Mouse (Mus musculus): ENCODE measurements around the gene Magi1. TPM values are rescaled to one million over a fixed set of nuclear protein-coding genes. Genes with fewer than 3 reads are reported as not detected.
A peak's percentile ranks its signal among the peaks of the same experiment; 100 is the strongest.

Gene Magi1
- polyA plus RNA-seq, 1 experiment from 2014 or later: 39.1 TPM

- WGBS: 89% methylated on average over 1 of the region's 1 CpGs
- no peak overlapping the region for H3K9ac ChIP-seq
- H3K9me3 ChIP-seq (replicated peaks): no peaks in the 10 kb centered on the region
- H3K27ac ChIP-seq: no peak overlapping the region
- H3K36me3 ChIP-seq (ENCODE audit: poor library complexity, severe bottlenecking): peaks cover 20% of the 10 kb centered on the region
- H3K4me1 ChIP-seq: peaks cover 22% of the 10 kb centered on the region
- H3K27me3 ChIP-seq: no peaks in the 10 kb centered on the region
- ATAC-seq: no peak
- no peak overlapping the region for H3K4me2 ChIP-seq
- no peak overlapping the region for H3K4me3 ChIP-seq
These were observed 546.6 kb downstream of the Magi1 start for GRCm38 (mm10) chr6:93737083-93737482.

GRCm38 (mm10) chr6:93736071-93736470, 547.6 kb downstream of the Magi1 start:
- no peak overlapping the region for H3K27ac ChIP-seq
- H3K27me3 ChIP-seq: no peaks in the 10 kb centered on the region
- peaks cover 22% of the 10 kb centered on the region for H3K4me1 ChIP-seq
- no peak overlapping the region for H3K9ac ChIP-seq
- H3K4me3 ChIP-seq: no peak overlapping the region
- H3K4me2 ChIP-seq: no peak overlapping the region
- H3K9me3 ChIP-seq (replicated peaks): no peaks in the 10 kb centered on the region
- WGBS: 93% methylated on average over 3 of the region's 3 CpGs
- no peak for ATAC-seq
- peaks cover 15% of the 10 kb centered on the region for H3K36me3 ChIP-seq (ENCODE audit: poor library complexity, severe bottlenecking)

GRCm38 (mm10) chr6:93733800-93734199, 549.9 kb downstream of the Magi1 start:
- ATAC-seq: no peak
- no peak overlapping the region for H3K9ac ChIP-seq
- WGBS: 92% methylated on average over 6 of the region's 6 CpGs
- H3K4me1 ChIP-seq: peaks cover 10% of the 10 kb centered on the region; the same call in 1 of the 2 replicates
- no peak overlapping the region for H3K4me2 ChIP-seq
- H3K27ac ChIP-seq: no peak overlapping the region
- H3K36me3 ChIP-seq (ENCODE audit: poor library complexity, severe bottlenecking): peaks cover 10% of the 10 kb centered on the region
- H3K9me3 ChIP-seq (replicated peaks): no peaks in the 10 kb centered on the region
- H3K4me3 ChIP-seq: no peak overlapping the region
- no peaks in the 10 kb centered on the region for H3K27me3 ChIP-seq

- WGBS: 78% methylated on average over 8 of the region's 8 CpGs
These were observed 554.0 kb downstream of the Magi1 start for GRCm38 (mm10) chr6:93729702-93730101.

GRCm38 (mm10) chr6:93728791-93729190, 554.9 kb downstream of the Magi1 start:
- Histone ChIP-seq H3K4me2 (no peak overlapping the region), H3K36me3 (ENCODE audit: poor library complexity, severe bottlenecking) (no peaks in the 10 kb centered on the region), H3K4me1 (peaks cover 34% of the 10 kb centered on the region; the same call in 1 of the 2 replicates), H3K27me3 (no peaks in the 10 kb centered on the region), H3K4me3 (no peak overlapping the region), H3K9me3 (replicated peaks) (no peaks in the 10 kb centered on the region), H3K27ac (no peak overlapping the region), H3K9ac (no peak overlapping the region)
- ATAC-seq: no peak
- WGBS: 77% methylated on average over 4 of the region's 4 CpGs

More at GRCm38 (mm10) chr6:93729702-93730101, 554.0 kb downstream of the Magi1 start:
- Histone ChIP-seq H3K36me3 (ENCODE audit: poor library complexity, severe bottlenecking) (no peaks in the 10 kb centered on the region), H3K4me3 (no peak overlapping the region), H3K9me3 (replicated peaks) (no peaks in the 10 kb centered on the region), H3K4me2 (no peak overlapping the region), H3K9ac (no peak overlapping the region), H3K27me3 (no peaks in the 10 kb centered on the region), H3K4me1 (peaks cover 31% of the 10 kb centered on the region; the same call in 1 of the 2 replicates), H3K27ac (no peak overlapping the region)
- ATAC-seq: no peak

GRCm38 (mm10) chr6:93727630-93728178, 556.0 kb downstream of the Magi1 start:
- ATAC-seq: no peak
- WGBS: 55% methylated on average over 15 of the region's 15 CpGs

GRCm38 (mm10) chr6:93726829-93727455, 556.8 kb downstream of the Magi1 start:
- no peak overlapping the region for H3K9ac ChIP-seq
- 0 out of 2 replicates have a peak, but pooled peaks have one; percentile 50 for ATAC-seq
- H3K4me1 ChIP-seq: peaks cover 34% of the 10 kb centered on the region; the same call in 1 of the 2 replicates
- no peak overlapping the region for H3K4me3 ChIP-seq
- no peaks in the 10 kb centered on the region for H3K36me3 ChIP-seq (ENCODE audit: poor library complexity, severe bottlenecking)
- H3K9me3 ChIP-seq (replicated peaks): no peaks in the 10 kb centered on the region
- H3K27ac ChIP-seq: no peak overlapping the region
- WGBS: 53% methylated on average over 7 of the region's 7 CpGs
- no peak overlapping the region for H3K4me2 ChIP-seq
- H3K27me3 ChIP-seq: no peaks in the 10 kb centered on the region

More at GRCm38 (mm10) chr6:93727630-93728178, 556.0 kb downstream of the Magi1 start:
- no peaks in the 10 kb centered on the region for H3K27me3 ChIP-seq
- H3K4me3 ChIP-seq: no peak overlapping the region
- no peak overlapping the region for H3K27ac ChIP-seq
- no peaks in the 10 kb centered on the region for H3K9me3 ChIP-seq (replicated peaks)
- no peak overlapping the region for H3K4me2 ChIP-seq
- H3K36me3 ChIP-seq (ENCODE audit: poor library complexity, severe bottlenecking): no peaks in the 10 kb centered on the region
- H3K9ac ChIP-seq: no peak overlapping the region
- H3K4me1 ChIP-seq: peaks cover 34% of the 10 kb centered on the region; the same call in 1 of the 2 replicates

- Histone ChIP-seq H3K27ac (no peak overlapping the region), H3K27me3 (no peaks in the 10 kb centered on the region), H3K4me3 (no peak overlapping the region), H3K4me1 (peaks cover 34% of the 10 kb centered on the region; the same call in 1 of the 2 replicates), H3K36me3 (ENCODE audit: poor library complexity, severe bottlenecking) (no peaks in the 10 kb centered on the region), H3K4me2 (no peak overlapping the region), H3K9me3 (replicated peaks) (no peaks in the 10 kb centered on the region), H3K9ac (no peak overlapping the region)
- ATAC-seq: no peak
- 85% methylated on average over 10 of the region's 10 CpGs for WGBS
These were observed 557.6 kb downstream of the Magi1 start for GRCm38 (mm10) chr6:93726121-93726520.

- H3K27me3 ChIP-seq: no peaks in the 10 kb centered on the region
- H3K36me3 ChIP-seq (ENCODE audit: poor library complexity, severe bottlenecking): no peaks in the 10 kb centered on the region
- no peak overlapping the region for H3K4me3 ChIP-seq
- ATAC-seq: no peak
- H3K4me1 ChIP-seq: peaks cover 34% of the 10 kb centered on the region; the same call in 1 of the 2 replicates
- H3K9me3 ChIP-seq (replicated peaks): no peaks in the 10 kb centered on the region
- no peak overlapping the region for H3K27ac ChIP-seq
- H3K9ac ChIP-seq: no peak overlapping the region
- 33% methylated on average over 7 of the region's 7 CpGs for WGBS
- no peak overlapping the region for H3K4me2 ChIP-seq
These were observed 559.0 kb downstream of the Magi1 start for GRCm38 (mm10) chr6:93724749-93725148.

- ATAC-seq: no peak
- H3K27ac ChIP-seq: no peak overlapping the region
- H3K4me2 ChIP-seq: no peak overlapping the region
- no peaks in the 10 kb centered on the region for H3K9me3 ChIP-seq (replicated peaks)
- 0 out of 2 replicates have a peak, but pooled peaks cover 4% of the 10 kb centered on the region for H3K27me3 ChIP-seq
- H3K9ac ChIP-seq: no peak overlapping the region
- peaks cover 40% of the 10 kb centered on the region for H3K4me1 ChIP-seq
- no peaks in the 10 kb centered on the region for H3K36me3 ChIP-seq (ENCODE audit: poor library complexity, severe bottlenecking)
- 69% methylated on average over 2 of the region's 2 CpGs for WGBS
- H3K4me3 ChIP-seq: no peak overlapping the region
These were observed 560.5 kb downstream of the Magi1 start for GRCm38 (mm10) chr6:93723226-93723625.

- no peaks in the 10 kb centered on the region for H3K9me3 ChIP-seq (replicated peaks)
- H3K27me3 ChIP-seq: 0 out of 2 replicates have a peak, but pooled peaks cover 4% of the 10 kb centered on the region
- no peak overlapping the region for H3K4me3 ChIP-seq
- no peaks in the 10 kb centered on the region for H3K36me3 ChIP-seq (ENCODE audit: poor library complexity, severe bottlenecking)
- H3K27ac ChIP-seq: no peak overlapping the region
- H3K4me1 ChIP-seq: peaks cover 49% of the 10 kb centered on the region
- no peak overlapping the region for H3K4me2 ChIP-seq
- 45% methylated on average over 4 of the region's 4 CpGs for WGBS
- no peak for ATAC-seq
- H3K9ac ChIP-seq: no peak overlapping the region
These were observed 564.2 kb downstream of the Magi1 start for GRCm38 (mm10) chr6:93719532-93719931.

GRCm38 (mm10) chr6:93718385-93718784, 565.3 kb downstream of the Magi1 start:
- H3K4me2 ChIP-seq: no peak overlapping the region
- no peaks in the 10 kb centered on the region for H3K36me3 ChIP-seq (ENCODE audit: poor library complexity, severe bottlenecking)
- H3K27me3 ChIP-seq: 0 out of 2 replicates have a peak, but pooled peaks cover 4% of the 10 kb centered on the region
- H3K4me1 ChIP-seq: peaks cover 47% of the 10 kb centered on the region
- no peak overlapping the region for H3K4me3 ChIP-seq
- H3K9ac ChIP-seq: 0 out of 2 replicates have a peak overlapping the region, but pooled peaks have one; percentile 19
- no peaks in the 10 kb centered on the region for H3K9me3 ChIP-seq (replicated peaks)
- H3K27ac ChIP-seq: no peak overlapping the region
- 17% methylated on average over 5 of the region's 5 CpGs for WGBS
- ATAC-seq: no peak

All from forebrain, embryonic 13.5 days (tissue).